Mouse (Mus musculus): ENCODE data around the gene Ubash3b. TPM values are rescaled to one million over a fixed set of nuclear protein-coding genes. Genes with fewer than 3 reads are reported as not detected.

Gene Ubash3b
- polyA plus RNA-seq, 1 experiment from 2014 or later, result 12.1 TPM

DNA sequence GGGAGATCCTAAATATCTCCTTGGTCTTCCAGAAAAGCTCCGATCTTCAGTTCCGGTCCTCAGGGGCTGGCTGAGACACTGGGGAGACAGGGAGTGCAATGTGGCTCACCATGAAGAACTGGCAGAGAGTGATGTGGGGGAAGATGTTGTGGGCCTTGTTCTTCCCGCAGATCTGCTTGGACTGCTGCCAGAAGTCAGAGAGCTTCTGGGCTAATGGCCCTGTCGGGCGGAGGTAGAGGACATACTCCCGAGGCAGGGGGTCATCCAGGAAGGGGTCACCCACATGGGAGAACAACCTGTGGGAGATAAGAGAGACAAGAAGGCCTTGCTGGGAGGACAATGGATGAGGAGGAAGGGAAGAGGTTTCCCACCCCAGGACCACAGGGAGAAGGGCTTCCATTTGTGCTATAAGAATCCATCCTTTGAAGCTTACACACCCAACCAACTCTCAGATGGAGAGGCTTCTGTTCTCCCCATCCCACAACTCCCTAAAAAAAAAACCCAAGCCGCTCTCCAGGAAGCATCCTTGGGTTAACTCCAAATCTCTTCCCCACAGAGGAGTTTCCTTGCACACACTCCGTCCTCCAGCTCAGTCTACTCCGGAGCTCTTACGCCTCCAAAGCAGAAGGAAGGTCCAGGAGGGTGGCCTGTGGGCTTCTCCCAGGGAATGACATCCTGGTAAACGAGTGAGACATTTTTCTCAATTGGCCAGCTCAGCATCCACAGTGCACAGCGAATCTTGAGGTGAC lies 111.0 kb downstream of the Ubash3b start:
- no peak overlapping the region for H3K4me2 ChIP-seq (ENCODE audit: low read depth, low read length)
- 76% methylated on average over 12 of the region's 12 CpGs for WGBS
- H3K4me3 ChIP-seq (ENCODE audit: low read depth, low read length), result no peak overlapping the region
- H3K9ac ChIP-seq (replicated peaks; ENCODE audit: low read length), result no peak overlapping the region
- H3K27ac ChIP-seq (replicated peaks; ENCODE audit: low read depth, low read length), result no peak overlapping the region
- ATAC-seq (replicated peaks; ENCODE audit: insufficient number of reproducible peaks, low FRiP score, low TSS enrichment, low read depth) (no peak), DNase-seq (ENCODE audit: low spot score) (no peak)
- H3K27me3 ChIP-seq (ENCODE audit: control insufficient read depth, insufficient read depth, low read length), result no peaks in the 10 kb centered on the region
- H3K4me1 ChIP-seq (ENCODE audit: control insufficient read depth, insufficient read depth, low read length), result no peaks in the 10 kb centered on the region
- no peaks in the 10 kb centered on the region for H3K9me3 ChIP-seq (replicated peaks; ENCODE audit: control insufficient read depth, low read length)
- H3K36me3 ChIP-seq (replicated peaks; ENCODE audit: control insufficient read depth, insufficient read depth, low read depth, low read length), result no peaks in the 10 kb centered on the region

DNA sequence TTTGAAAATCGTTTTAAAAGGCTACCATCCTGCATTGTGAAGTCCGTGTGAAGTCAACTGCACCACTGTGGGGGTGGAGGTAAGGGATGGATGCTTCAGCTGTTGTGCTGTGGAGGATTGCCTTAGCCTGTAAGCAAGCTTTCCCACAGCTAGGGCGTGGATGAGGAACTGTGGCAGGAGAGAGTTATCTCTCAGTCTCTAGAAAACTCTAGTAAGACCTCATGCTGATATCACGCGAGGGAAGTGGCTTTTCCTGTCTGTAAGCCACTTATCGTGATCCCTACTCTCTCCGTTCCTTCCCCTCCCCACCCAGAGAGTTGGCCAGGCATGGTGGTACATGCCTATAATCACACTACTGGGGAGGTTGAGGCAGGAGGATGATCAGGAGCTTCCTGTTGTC lies 112.2 kb downstream of the Ubash3b start:
- DNase-seq (ENCODE audit: low spot score) (no peak), ATAC-seq (replicated peaks; ENCODE audit: insufficient number of reproducible peaks, low FRiP score, low TSS enrichment, low read depth) (no peak)
- no peak overlapping the region for H3K9ac ChIP-seq (replicated peaks; ENCODE audit: low read length)
- H3K4me3 ChIP-seq (ENCODE audit: low read depth, low read length), result no peak overlapping the region
- H3K27me3 ChIP-seq (ENCODE audit: control insufficient read depth, insufficient read depth, low read length), result no peaks in the 10 kb centered on the region
- H3K27ac ChIP-seq (replicated peaks; ENCODE audit: low read depth, low read length), result no peak overlapping the region
- no peaks in the 10 kb centered on the region for H3K36me3 ChIP-seq (replicated peaks; ENCODE audit: control insufficient read depth, insufficient read depth, low read depth, low read length)
- no peaks in the 10 kb centered on the region for H3K4me1 ChIP-seq (ENCODE audit: control insufficient read depth, insufficient read depth, low read length)
- 85% methylated on average over 7 of the region's 7 CpGs for WGBS
- no peaks in the 10 kb centered on the region for H3K9me3 ChIP-seq (replicated peaks; ENCODE audit: control insufficient read depth, low read length)
- no peak overlapping the region for H3K4me2 ChIP-seq (ENCODE audit: low read depth, low read length)

DNA sequence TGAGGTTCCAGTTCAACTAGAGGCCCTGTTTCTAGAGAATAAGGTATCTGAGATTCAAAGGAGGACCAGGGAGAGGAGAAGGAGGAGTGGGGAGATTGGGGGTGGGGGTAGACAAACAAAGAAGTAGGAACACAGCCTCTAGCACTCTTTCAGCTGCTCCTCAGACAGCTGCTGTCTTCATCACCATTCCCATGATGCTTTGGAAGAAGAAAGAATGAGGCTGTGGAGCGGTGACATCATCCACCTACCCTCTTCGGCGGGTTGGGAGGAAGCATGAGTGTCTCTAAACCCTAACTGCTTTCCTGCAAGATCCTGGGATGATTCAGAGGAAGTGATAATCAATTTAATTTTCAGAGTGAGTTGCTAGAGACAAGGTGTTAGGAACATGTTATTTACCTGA lies 112.7 kb downstream of the Ubash3b start:
- no peaks in the 10 kb centered on the region for H3K36me3 ChIP-seq (replicated peaks; ENCODE audit: control insufficient read depth, insufficient read depth, low read depth, low read length)
- no peak for ATAC-seq (replicated peaks; ENCODE audit: insufficient number of reproducible peaks, low FRiP score, low TSS enrichment, low read depth)
- DNase-seq (ENCODE audit: low spot score), result no peak
- H3K9me3 ChIP-seq (replicated peaks; ENCODE audit: control insufficient read depth, low read length), result no peaks in the 10 kb centered on the region
- no peak overlapping the region for H3K4me2 ChIP-seq (ENCODE audit: low read depth, low read length)
- H3K27me3 ChIP-seq (ENCODE audit: control insufficient read depth, insufficient read depth, low read length), result no peaks in the 10 kb centered on the region
- no peak overlapping the region for H3K9ac ChIP-seq (replicated peaks; ENCODE audit: low read length)
- no peak overlapping the region for H3K4me3 ChIP-seq (ENCODE audit: low read depth, low read length)
- WGBS, result 86% methylated on average over 3 of the region's 3 CpGs
- no peak overlapping the region for H3K27ac ChIP-seq (replicated peaks; ENCODE audit: low read depth, low read length)
- H3K4me1 ChIP-seq (ENCODE audit: control insufficient read depth, insufficient read depth, low read length), result no peaks in the 10 kb centered on the region

GRCm38 (mm10) chr9:41048216-41048615 lies 113.3 kb downstream of the Ubash3b start:
- no peak overlapping the region for H3K27ac ChIP-seq (replicated peaks; ENCODE audit: low read depth, low read length)
- no peak for ATAC-seq (replicated peaks; ENCODE audit: insufficient number of reproducible peaks, low FRiP score, low TSS enrichment, low read depth)
- DNase-seq (ENCODE audit: low spot score), result no peak

GRCm38 (mm10) chr9:41047654-41048053 lies 113.8 kb downstream of the Ubash3b start:
- H3K36me3 ChIP-seq (replicated peaks; ENCODE audit: control insufficient read depth, insufficient read depth, low read depth, low read length), result no peaks in the 10 kb centered on the region
- no peak for DNase-seq (ENCODE audit: low spot score)
- H3K4me2 ChIP-seq (ENCODE audit: low read depth, low read length), result no peak overlapping the region
- H3K4me3 ChIP-seq (ENCODE audit: low read depth, low read length), result no peak overlapping the region
- no peaks in the 10 kb centered on the region for H3K9me3 ChIP-seq (replicated peaks; ENCODE audit: control insufficient read depth, low read length)
- H3K27ac ChIP-seq (replicated peaks; ENCODE audit: low read depth, low read length), result no peak overlapping the region
- WGBS, result 83% methylated on average over 2 of the region's 2 CpGs
- H3K4me1 ChIP-seq (ENCODE audit: control insufficient read depth, insufficient read depth, low read length), result no peaks in the 10 kb centered on the region
- no peaks in the 10 kb centered on the region for H3K27me3 ChIP-seq (ENCODE audit: control insufficient read depth, insufficient read depth, low read length)
- no peak overlapping the region for H3K9ac ChIP-seq (replicated peaks; ENCODE audit: low read length)
- ATAC-seq (replicated peaks; ENCODE audit: insufficient number of reproducible peaks, low FRiP score, low TSS enrichment, low read depth), result no peak

More at GRCm38 (mm10) chr9:41048216-41048615, 113.3 kb downstream of the Ubash3b start:
- Histone ChIP-seq H3K4me2 (ENCODE audit: low read depth, low read length) (no peak overlapping the region), H3K4me3 (ENCODE audit: low read depth, low read length) (no peak overlapping the region), H3K36me3 (replicated peaks; ENCODE audit: control insufficient read depth, insufficient read depth, low read depth, low read length) (no peaks in the 10 kb centered on the region), H3K9me3 (replicated peaks; ENCODE audit: control insufficient read depth, low read length) (no peaks in the 10 kb centered on the region), H3K27me3 (ENCODE audit: control insufficient read depth, insufficient read depth, low read length) (no peaks in the 10 kb centered on the region), H3K4me1 (ENCODE audit: control insufficient read depth, insufficient read depth, low read length) (no peaks in the 10 kb centered on the region), H3K9ac (replicated peaks; ENCODE audit: low read length) (no peak overlapping the region)
- WGBS, result 96% methylated on average over 7 of the region's 7 CpGs

- DNase-seq (ENCODE audit: low spot score) (peak; percentile 88), ATAC-seq (replicated peaks; ENCODE audit: insufficient number of reproducible peaks, low FRiP score, low TSS enrichment, low read depth) (no peak)
- H3K4me2 ChIP-seq (ENCODE audit: low read depth, low read length), result no peak overlapping the region
- 15% methylated on average over 3 of the region's 3 CpGs for WGBS
- no peaks in the 10 kb centered on the region for H3K27me3 ChIP-seq (ENCODE audit: control insufficient read depth, insufficient read depth, low read length)
- no peak overlapping the region for H3K9ac ChIP-seq (replicated peaks; ENCODE audit: low read length)
- no peak overlapping the region for H3K27ac ChIP-seq (replicated peaks; ENCODE audit: low read depth, low read length)
- H3K4me1 ChIP-seq (ENCODE audit: control insufficient read depth, insufficient read depth, low read length), result no peaks in the 10 kb centered on the region
- no peak overlapping the region for H3K4me3 ChIP-seq (ENCODE audit: low read depth, low read length)
- H3K36me3 ChIP-seq (replicated peaks; ENCODE audit: control insufficient read depth, insufficient read depth, low read depth, low read length), result no peaks in the 10 kb centered on the region
- no peaks in the 10 kb centered on the region for H3K9me3 ChIP-seq (replicated peaks; ENCODE audit: control insufficient read depth, low read length)
Measured at GRCm38 (mm10) chr9:41044626-41045025, 116.9 kb downstream of the Ubash3b start.

DNA sequence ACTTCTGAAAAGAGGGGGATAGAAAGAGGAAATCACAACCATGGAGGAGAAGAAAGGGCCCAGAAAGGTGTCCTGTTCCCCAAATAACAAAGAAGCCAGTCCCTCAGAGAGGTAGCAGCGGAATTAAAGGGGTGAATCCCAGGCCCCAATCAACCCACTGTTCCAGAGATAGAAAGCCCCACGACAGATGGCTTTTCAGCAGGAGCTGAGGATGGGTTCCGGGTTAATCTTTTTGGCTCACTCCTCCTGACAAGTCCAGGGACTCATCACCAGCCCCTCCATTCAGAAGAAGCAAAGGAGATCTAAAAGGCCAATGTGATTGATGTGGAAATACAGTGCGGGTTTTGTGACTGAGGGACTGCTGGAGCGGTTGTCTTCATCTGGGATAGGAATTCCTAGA lies 117.9 kb downstream of the Ubash3b start:
- H3K27me3 ChIP-seq (ENCODE audit: control insufficient read depth, insufficient read depth, low read length), result no peaks in the 10 kb centered on the region
- no peak overlapping the region for H3K4me2 ChIP-seq (ENCODE audit: low read depth, low read length)
- H3K27ac ChIP-seq (replicated peaks; ENCODE audit: low read depth, low read length), result no peak overlapping the region
- H3K9me3 ChIP-seq (replicated peaks; ENCODE audit: control insufficient read depth, low read length), result no peaks in the 10 kb centered on the region
- no peak overlapping the region for H3K4me3 ChIP-seq (ENCODE audit: low read depth, low read length)
- no peaks in the 10 kb centered on the region for H3K4me1 ChIP-seq (ENCODE audit: control insufficient read depth, insufficient read depth, low read length)
- H3K36me3 ChIP-seq (replicated peaks; ENCODE audit: control insufficient read depth, insufficient read depth, low read depth, low read length), result no peaks in the 10 kb centered on the region
- no peak overlapping the region for H3K9ac ChIP-seq (replicated peaks; ENCODE audit: low read length)
- DNase-seq (ENCODE audit: low spot score) (no peak), ATAC-seq (replicated peaks; ENCODE audit: insufficient number of reproducible peaks, low FRiP score, low TSS enrichment, low read depth) (no peak)
- WGBS, result 89% methylated on average over 5 of the region's 5 CpGs

- H3K4me1 ChIP-seq (ENCODE audit: control insufficient read depth, insufficient read depth, low read length), result no peaks in the 10 kb centered on the region
- H3K4me2 ChIP-seq (ENCODE audit: low read depth, low read length), result no peak overlapping the region
Measured at GRCm38 (mm10) chr9:41041404-41041803, 120.1 kb downstream of the Ubash3b start.

More at GRCm38 (mm10) chr9:41041404-41041803, 120.1 kb downstream of the Ubash3b start:
- Histone ChIP-seq H3K27me3 (ENCODE audit: control insufficient read depth, insufficient read depth, low read length) (no peaks in the 10 kb centered on the region), H3K9me3 (replicated peaks; ENCODE audit: control insufficient read depth, low read length) (no peaks in the 10 kb centered on the region), H3K36me3 (replicated peaks; ENCODE audit: control insufficient read depth, insufficient read depth, low read depth, low read length) (no peaks in the 10 kb centered on the region), H3K27ac (replicated peaks; ENCODE audit: low read depth, low read length) (no peak overlapping the region), H3K4me3 (ENCODE audit: low read depth, low read length) (no peak overlapping the region), H3K9ac (replicated peaks; ENCODE audit: low read length) (no peak overlapping the region)
- 75% methylated on average over 3 of the region's 3 CpGs for whole genome bisulfite sequencing
- ATAC-seq (replicated peaks; ENCODE audit: insufficient number of reproducible peaks, low FRiP score, low TSS enrichment, low read depth) (no peak), DNase-seq (ENCODE audit: low spot score) (no peak)
